Mouse (Mus musculus) NIH3T3 (cell line): ENCODE measurements around the gene Prss29.
A peak's percentile ranks its signal among the peaks of the same experiment; 100 is the strongest.

ENCODE experiments used
- DNase-seq: peaks from one replicate; pipeline ENCODE4 v3.0.0-alpha.2; 2012; ENCODE audit warnings: low read depth

The Prss29 gene

DNA sequence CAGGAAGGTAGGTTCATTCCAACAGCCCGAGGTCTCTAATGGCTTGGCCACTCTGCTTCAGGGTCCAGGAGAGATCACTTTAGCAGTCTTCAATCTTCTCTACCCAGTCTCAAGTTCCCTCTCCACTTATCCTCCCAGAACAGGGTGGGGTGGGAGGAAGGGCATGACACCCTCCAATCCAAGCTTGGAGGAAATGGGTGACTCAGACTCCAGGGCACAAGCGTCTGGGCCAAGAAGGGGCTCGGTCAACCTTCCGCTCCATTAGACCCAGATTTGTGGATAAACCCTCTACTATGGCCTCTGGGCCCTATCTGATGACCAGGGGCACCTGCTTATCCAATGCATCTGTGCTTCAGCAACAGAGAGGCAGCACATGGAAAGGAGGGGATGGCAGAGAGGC is 27.0 kb downstream of the Prss29 start, which contains the start of gene Tpsab1:
Gene Tpsab1 (minus strand): TSS at position 101 of the 400 bp plus-strand sequence.
- no peak for DNase-seq

DNA sequence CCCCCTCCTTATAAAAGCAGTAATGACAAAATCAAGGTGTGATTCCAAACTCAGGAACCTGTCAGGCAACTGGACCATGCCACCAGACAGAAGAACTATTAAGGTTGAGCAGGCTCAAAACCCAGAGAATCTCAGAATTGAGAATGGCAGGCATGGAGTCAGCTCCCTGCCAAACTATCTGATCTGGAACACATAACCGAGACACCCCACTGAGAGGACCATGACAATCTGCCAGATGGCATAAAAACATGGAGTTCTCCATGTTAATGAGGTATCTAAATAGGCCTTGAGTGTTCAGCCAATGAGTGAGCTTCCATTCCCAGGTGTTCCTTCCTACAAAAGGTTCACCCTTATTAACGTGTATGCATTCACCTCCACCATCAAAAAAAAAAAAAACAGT is 42.8 kb downstream of the Prss29 start:
- DNase-seq = no peak

DNA sequence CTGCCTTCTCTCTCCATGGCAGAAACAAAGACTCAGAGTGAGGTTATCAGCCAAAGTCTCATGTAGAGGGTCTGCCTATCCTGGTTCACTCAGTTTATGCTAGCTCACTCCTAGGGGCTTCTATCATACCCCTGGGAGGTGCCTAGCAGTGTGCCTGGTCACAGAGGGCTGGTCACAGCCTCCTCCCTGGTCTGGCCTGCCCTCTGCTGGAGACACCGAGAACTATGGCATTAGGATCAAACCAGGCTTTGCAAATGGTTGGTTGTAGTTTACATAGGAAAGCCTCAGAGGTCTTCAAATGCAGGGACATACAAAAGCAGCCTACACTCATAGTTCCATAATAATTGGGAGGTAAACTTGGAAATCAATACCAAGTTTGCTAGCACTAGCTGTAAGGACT is 45.3 kb downstream of the Prss29 start:
- peak; percentile 71 for DNase-seq

DNA sequence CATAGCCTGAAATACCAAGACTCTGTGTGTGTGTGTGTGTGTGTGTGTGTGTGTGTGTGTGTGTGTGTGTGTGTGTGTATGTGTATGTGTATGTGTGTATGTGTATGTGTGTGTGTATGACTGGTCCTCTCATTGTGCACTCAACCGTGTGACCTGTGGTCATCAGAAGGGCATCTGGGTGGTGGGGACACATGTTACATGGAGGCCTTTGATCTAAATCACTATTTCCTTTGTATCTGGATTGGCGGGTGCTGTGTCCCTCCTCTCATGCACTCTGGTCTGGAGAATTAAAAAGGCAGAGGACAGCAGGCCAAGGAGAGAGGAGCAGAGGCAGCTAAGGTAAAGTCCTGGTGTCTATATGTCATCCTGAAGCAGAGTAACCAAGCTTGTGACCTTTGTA is 47.6 kb downstream of the Prss29 start, which contains the start of gene Tpsb2:
Gene Tpsb2 (plus strand): TSS at position 301 of the 400 bp plus-strand sequence.
- DNase-seq = no peak

DNA sequence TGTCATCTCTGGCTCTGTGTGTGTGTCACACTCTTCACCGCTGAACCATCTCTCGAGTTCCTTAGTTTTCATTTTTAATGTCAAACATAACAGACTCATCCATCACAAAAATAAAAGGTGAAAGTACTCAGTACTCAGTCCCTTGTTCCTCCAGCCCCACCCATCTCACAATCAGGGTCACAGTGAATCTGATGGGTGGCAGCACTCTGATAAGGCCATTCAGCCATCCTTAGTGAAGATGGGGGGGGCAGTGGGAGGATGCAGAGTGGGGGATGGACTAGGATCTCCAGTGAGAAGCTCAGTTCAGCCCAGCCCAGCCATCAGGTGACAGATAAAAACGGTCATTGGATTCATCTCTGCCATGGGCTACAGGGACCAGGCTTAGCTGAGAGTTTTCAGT is 50.5 kb downstream of the Prss29 start, which contains the start of gene Tpsg1:
Gene Tpsg1 (plus strand): TSS at position 301 of the 400 bp plus-strand sequence.
- DNase-seq = no peak
